Mouse (Mus musculus): Measurements from ENCODE around the gene Dicer1. TPM values are rescaled to one million over a fixed set of nuclear protein-coding genes. Genes with fewer than 3 reads are reported as not detected.

Gene Dicer1
- total RNA-seq, 2 experiments from 2014 or later = 29.9 to 34.9 TPM

GRCm38 (mm10) chr12:104679121-104679818, 72.5 kb downstream of the Dicer1 start:
- intact Hi-C loops (cut with DNase I) = no loop called here
- no peak for DNase-seq

- DNase-seq = no peak
- intact Hi-C loops (cut with DNase I) = no loop called here
Measured at GRCm38 (mm10) chr12:104678462-104678861, 73.3 kb downstream of the Dicer1 start.

- intact Hi-C loops (cut with DNase I) = no loop called here
- no peak for DNase-seq
Measured at GRCm38 (mm10) chr12:104677371-104677924, 74.3 kb downstream of the Dicer1 start.

GRCm38 (mm10) chr12:104676535-104677370, 75.0 kb downstream of the Dicer1 start:
- intact Hi-C loops (cut with DNase I) = no loop called here
- no peak for DNase-seq

- intact Hi-C loops (cut with DNase I) = no loop called here
- DNase-seq = no peak
Measured at GRCm38 (mm10) chr12:104672976-104673375, 78.8 kb downstream of the Dicer1 start.

GRCm38 (mm10) chr12:104672406-104672805, 79.3 kb downstream of the Dicer1 start:
- intact Hi-C loops (cut with DNase I) = no loop called here
- DNase-seq = no peak

- DNase-seq = no peak
- intact Hi-C loops (cut with DNase I) = no loop called here
Measured at GRCm38 (mm10) chr12:104667846-104668245, 83.9 kb downstream of the Dicer1 start.

- no peak for DNase-seq
- intact Hi-C loops (cut with DNase I) = no loop called here
Measured at GRCm38 (mm10) chr12:104665951-104666350, 85.8 kb downstream of the Dicer1 start.

- intact Hi-C loops (cut with DNase I) = no loop called here
- peak in 1 of 2 experiments; percentile 25 for DNase-seq
Measured at GRCm38 (mm10) chr12:104665521-104665920, 86.2 kb downstream of the Dicer1 start.

GRCm38 (mm10) chr12:104656146-104656545, 95.6 kb downstream of the Dicer1 start:
- intact Hi-C loops (cut with DNase I) = no loop called here
- no peak for DNase-seq

GRCm38 (mm10) chr12:104655006-104655405, 96.7 kb downstream of the Dicer1 start:
- intact Hi-C loops (cut with DNase I) = no loop called here
- DNase-seq = no peak

- intact Hi-C loops (cut with DNase I) = no loop called here
- DNase-seq = no peak
Measured at GRCm38 (mm10) chr12:104652021-104652420, 99.7 kb downstream of the Dicer1 start.

- no peak for DNase-seq
- intact Hi-C loops (cut with DNase I) = no loop called here
Measured at GRCm38 (mm10) chr12:104651269-104651668, 100.5 kb downstream of the Dicer1 start.

GRCm38 (mm10) chr12:104650510-104651260, 101.1 kb downstream of the Dicer1 start:
- no peak for DNase-seq
- intact Hi-C loops (cut with DNase I) = no loop called here

GRCm38 (mm10) chr12:104648366-104648765, 103.4 kb downstream of the Dicer1 start:
- no peak for DNase-seq
- intact Hi-C loops (cut with DNase I) = no loop called here

- intact Hi-C loops (cut with DNase I) = no loop called here
- peak in 1 of 2 experiments; percentile 17 for DNase-seq
Measured at GRCm38 (mm10) chr12:104642337-104642736, 109.4 kb downstream of the Dicer1 start.

GRCm38 (mm10) chr12:104640934-104641333, 110.8 kb downstream of the Dicer1 start:
- intact Hi-C loops (cut with DNase I) = no loop called here
- DNase-seq = peak; percentile 63 to 77

- no peak for DNase-seq
- intact Hi-C loops (cut with DNase I) = no loop called here
Measured at GRCm38 (mm10) chr12:104638156-104638555, 113.6 kb downstream of the Dicer1 start.
